Mouse (Mus musculus) liver, postnatal 0 days (tissue): Measurements from ENCODE around the gene Fem1a. TPM values are rescaled to one million over a fixed set of nuclear protein-coding genes. Genes with fewer than 3 reads are reported as not detected.

Source experiments
- ATAC-seq: fragments of 200-750 bp; cut with Nextera tagmentation; 2 replicates; pipeline ENCODE4 v1.8.0; 2017; ENCODE audit warnings: mild to moderate bottlenecking, moderate library complexity
- DNase-seq: peaks from one replicate; pipeline ENCODE4 v3.0.0-alpha.2; 2016
- H3K27ac ChIP-seq: fragments of 300-500 bp; sonication (generic); 2 replicates; pipeline ENCODE4 v1.5.1; 2014; ENCODE audit warnings: antibody characterized with exemption, moderate library complexity, mild to moderate bottlenecking, low read depth
- H3K27me3 ChIP-seq: fragments of 300-500 bp; sonication (generic); 2 replicates; pipeline ENCODE4 v1.6.1; 2014; ENCODE audit warnings: low read length, control low read depth, mixed read lengths; ENCODE audit not compliant: insufficient read depth
- H3K36me3 ChIP-seq: fragments of 300-500 bp; sonication (generic); replicated peaks from 2 replicates; pipeline ENCODE4 v1.6.1; 2014; ENCODE audit warnings: mild to moderate bottlenecking, control low read depth, low read length, moderate library complexity, mixed read lengths; ENCODE audit not compliant: insufficient read depth
- H3K4me1 ChIP-seq: fragments of 300-500 bp; sonication (generic); 2 replicates; pipeline ENCODE4 v1.6.1; 2014; ENCODE audit warnings: antibody characterized with exemption, mild to moderate bottlenecking, control low read depth; ENCODE audit not compliant: insufficient read depth
- H3K4me2 ChIP-seq: fragments of 300-500 bp; sonication (generic); 2 replicates; pipeline ENCODE4 v1.6.1; 2014; ENCODE audit warnings: low read depth, mild to moderate bottlenecking, low read length, moderate library complexity, mixed read lengths
- H3K4me3 ChIP-seq: fragments of 300-500 bp; sonication (generic); 2 replicates; pipeline ENCODE4 v1.5.1; 2014; ENCODE audit warnings: low read depth, low read length
- H3K9ac ChIP-seq: fragments of 300-500 bp; sonication (generic); replicated peaks from 2 replicates; pipeline ENCODE4 v1.6.1; 2014; ENCODE audit warnings: mild to moderate bottlenecking, moderate library complexity
- H3K9me3 ChIP-seq: fragments of 300-500 bp; sonication (generic); 2 replicates; pipeline ENCODE4 v1.6.1; 2016; ENCODE audit warnings: mild to moderate bottlenecking, control low read depth, low read length, mixed read lengths
- CTCF ChIP-seq: sonication (generic); IDR thresholded peaks from 2 replicates; pipeline ENCODE4 v1.5.1; 2016; ENCODE audit warnings: antibody characterized with exemption, low read depth
- EP300 ChIP-seq: IDR thresholded peaks from 2 replicates; pipeline ENCODE4 v1.6.1; 2016; ENCODE audit warnings: antibody characterized with exemption, low read depth, mild to moderate bottlenecking
- WGBS: fragments of 180-500 bp; shearing (Covaris S2); extraction: QIAGEN DNeasy Blood & Tissue Kit; methylation state at CpG from one replicate; pipeline ENCODE4 v1.1.7; 2014; ENCODE audit not compliant: insufficient replicate concordance; 5-methylcytosine and 5-hydroxymethylcytosine counted together
- polyA plus RNA-seq: library from polyadenylated mRNA; unstranded; fragments of >200 nt; fragmentation: Nextera tagmentation; extraction: Ambion mirVana; gene quantifications from 2 replicates; pipeline ENCODE4 v1.2.1, GENCODE M21; 2015

Fem1a gene
- polyA plus RNA-seq, 1 experiment from 2014 or later: 5.2 TPM

DNA sequence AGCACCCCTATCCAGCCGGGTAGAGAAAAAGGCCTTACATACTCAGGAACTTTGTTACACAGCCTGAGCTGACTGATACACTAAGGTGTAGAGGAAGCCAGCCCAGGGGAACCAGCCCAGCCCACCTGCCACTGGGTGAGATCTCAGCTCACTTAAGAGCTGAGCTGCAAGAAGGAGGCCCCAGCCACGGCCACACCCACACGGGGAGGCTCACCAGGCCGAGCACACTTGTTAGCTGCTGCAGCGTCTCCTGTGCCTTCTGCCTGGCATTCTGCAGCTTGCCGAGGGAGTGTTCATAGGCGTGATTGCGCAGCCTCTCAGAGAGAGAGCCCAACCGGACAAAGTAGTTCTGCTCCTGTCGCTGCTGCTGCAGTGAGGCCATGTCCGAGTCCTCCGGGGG is 24.6 kb downstream of the Fem1a start:
- Histone ChIP-seq H3K4me2 (peak overlapping the region; percentile 3; the same call in 1 of the 2 replicates), H3K9ac (no peak overlapping the region), H3K9me3 (no peaks in the 10 kb centered on the region), H3K4me1 (peaks cover 27% of the 10 kb centered on the region), H3K4me3 (no peak overlapping the region), H3K36me3 (peaks cover 59% of the 10 kb centered on the region), H3K27me3 (no peaks in the 10 kb centered on the region), H3K27ac (no peak overlapping the region)
- ATAC-seq (no peak), DNase-seq (no peak)
- 80% methylated on average over 12 of the region's 12 CpGs for WGBS
- no peak for TF ChIP-seq EP300
- no peak for TF ChIP-seq CTCF

DNA sequence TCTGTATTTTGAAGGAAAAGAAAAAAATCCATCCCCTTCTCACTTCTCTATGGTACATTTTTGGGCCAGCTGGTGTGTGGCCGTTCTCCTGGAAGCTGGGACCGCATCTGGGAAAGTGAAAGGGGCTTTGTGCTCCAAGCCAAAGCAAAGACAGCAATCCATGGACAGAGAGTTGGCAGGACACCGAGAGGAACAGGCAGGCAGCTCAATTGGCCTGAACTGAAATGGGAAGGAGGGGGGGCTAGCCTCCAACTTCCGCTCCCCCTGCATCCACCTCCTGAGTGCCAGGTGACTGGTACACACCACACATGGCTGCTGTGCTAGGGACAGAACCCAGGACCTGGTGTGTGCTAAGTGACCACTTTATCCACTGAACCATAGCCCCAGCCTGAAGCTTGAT is 26.2 kb downstream of the Fem1a start:
- no peak for TF ChIP-seq CTCF
- no peak for TF ChIP-seq EP300
- 75% methylated on average over 4 of the region's 4 CpGs for WGBS
- DNase-seq: no peak
- Histone ChIP-seq H3K36me3 (peaks cover 64% of the 10 kb centered on the region), H3K4me1 (peaks cover 33% of the 10 kb centered on the region), H3K27me3 (no peaks in the 10 kb centered on the region), H3K9ac (no peak overlapping the region), H3K9me3 (no peaks in the 10 kb centered on the region), H3K4me3 (no peak overlapping the region), H3K4me2 (no peak overlapping the region), H3K27ac (no peak overlapping the region)
- ATAC-seq: no peak

- no peak for ATAC-seq
- Histone ChIP-seq H3K27ac (no peak overlapping the region), H3K36me3 (peaks cover 62% of the 10 kb centered on the region), H3K27me3 (no peaks in the 10 kb centered on the region), H3K9me3 (no peaks in the 10 kb centered on the region), H3K9ac (no peak overlapping the region), H3K4me2 (no peak overlapping the region), H3K4me1 (peaks cover 34% of the 10 kb centered on the region), H3K4me3 (no peak overlapping the region)
- 71% methylated on average over 8 of the region's 8 CpGs for WGBS
- TF ChIP-seq EP300 (no peak), CTCF (no peak)
- DNase-seq: no peak
Measured at GRCm38 (mm10) chr17:56283316-56283715, 26.7 kb downstream of the Fem1a start.

- Histone ChIP-seq H3K9me3 (no peaks in the 10 kb centered on the region), H3K27ac (no peak overlapping the region), H3K4me3 (no peak overlapping the region), H3K4me2 (no peak overlapping the region), H3K36me3 (peaks cover 43% of the 10 kb centered on the region), H3K27me3 (no peaks in the 10 kb centered on the region), H3K9ac (no peak overlapping the region), H3K4me1 (peaks cover 44% of the 10 kb centered on the region)
- DNase-seq (no peak), ATAC-seq (no peak)
- TF ChIP-seq EP300 (no peak), CTCF (no peak)
- WGBS: 92% methylated on average over 11 of the region's 11 CpGs
Measured at GRCm38 (mm10) chr17:56285995-56286394, 29.4 kb downstream of the Fem1a start.

DNA sequence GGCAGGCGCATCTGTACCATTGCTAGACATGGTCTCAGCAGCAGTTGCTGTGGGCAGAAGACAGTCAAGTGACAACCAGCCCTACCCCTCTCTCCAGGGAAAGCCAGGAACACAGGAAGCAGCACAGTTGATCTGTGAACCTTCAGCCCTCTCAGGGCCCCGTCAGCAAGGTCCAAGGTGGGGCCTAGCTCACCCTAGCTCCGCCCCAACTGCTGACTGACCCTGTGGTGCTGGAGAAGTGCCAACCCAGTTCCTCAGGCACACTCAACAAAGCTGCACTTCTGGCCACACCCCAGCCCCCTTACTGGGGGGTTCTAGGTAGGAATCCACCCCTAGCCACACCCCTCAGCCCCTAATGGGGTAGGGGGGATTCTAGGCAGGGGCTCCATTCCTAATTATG is 31.2 kb downstream of the Fem1a start:
- Histone ChIP-seq H3K9me3 (no peaks in the 10 kb centered on the region), H3K9ac (peak overlapping the region; percentile 58), H3K4me1 (peaks cover 51% of the 10 kb centered on the region), H3K27me3 (no peaks in the 10 kb centered on the region), H3K4me2 (peak overlapping the region; percentile 62), H3K27ac (peak overlapping the region; percentile 93), H3K4me3 (0 out of 2 replicates have a peak overlapping the region, but pooled peaks have one; percentile 4), H3K36me3 (peaks cover 33% of the 10 kb centered on the region)
- 34% methylated on average over 3 of the region's 3 CpGs for WGBS
- ATAC-seq (peak; percentile 10; the same call in 1 of the 2 replicates), DNase-seq (peak; percentile 82)
- no peak for TF ChIP-seq EP300
- no peak for TF ChIP-seq CTCF

GRCm38 (mm10) chr17:56288866-56289265 is 32.3 kb downstream of the Fem1a start:
- H3K9me3 ChIP-seq: no peaks in the 10 kb centered on the region
- 26% methylated on average over 3 of the region's 3 CpGs for WGBS
- H3K36me3 ChIP-seq: peaks cover 26% of the 10 kb centered on the region
- ATAC-seq (no peak), DNase-seq (no peak)
- peak overlapping the region; percentile 86 for H3K4me2 ChIP-seq
- TF ChIP-seq EP300 (no peak), CTCF (no peak)
- peak overlapping the region; percentile 93 for H3K27ac ChIP-seq
- H3K4me1 ChIP-seq: peaks cover 52% of the 10 kb centered on the region
- no peaks in the 10 kb centered on the region for H3K27me3 ChIP-seq
- peak overlapping the region; percentile 61 for H3K4me3 ChIP-seq
- no peak overlapping the region; the same call in 1 of the 2 replicates for H3K9ac ChIP-seq
